Mouse (Mus musculus) central nervous system, embryonic 18 days (tissue): Measurements from ENCODE around the gene Satb1. TPM values are rescaled to one million over a fixed set of nuclear protein-coding genes. Genes with fewer than 3 reads are reported as not detected.

ENCODE experiments used
- polyA plus RNA-seq: library from polyadenylated mRNA; depleted of rRNA; stranded (reverse); fragments of >200 nt; gene quantifications from 2 replicates; pipeline ENCODE4 v1.2.3, GENCODE M21; 2012; rRNA removed

The Satb1 gene
- polyA plus RNA-seq: 37.0 and 43.0 TPM in 2 replicates

GRCm38 (mm10) chr17:51832900-51833577 is at the start of gene Satb1:
TSS of gene Satb1 (minus strand) at chr17:51833290.

